Mouse (Mus musculus) intestine, embryonic 14.5 days (tissue): ENCODE results near the gene AW549877. TPM values are rescaled to one million over a fixed set of nuclear protein-coding genes. Genes with fewer than 3 reads are reported as not detected.

Experiments
- ATAC-seq: fragments of 200-750 bp; cut with Nextera tagmentation; replicated peaks from 2 replicates; pipeline ENCODE4 v1.8.0; 2017; ENCODE audit warnings: low read depth, moderate number of reproducible peaks, moderate TSS enrichment, moderate library complexity; ENCODE audit not compliant: low FRiP score, low TSS enrichment
- DNase-seq: peaks from one replicate; pipeline ENCODE4 v3.0.0-alpha.2; 2018; ENCODE audit warnings: low spot score
- H3K27ac ChIP-seq: fragments of 300-500 bp; sonication (generic); 2 replicates; pipeline ENCODE4 v1.5.1; 2014; ENCODE audit warnings: low read depth, mild to moderate bottlenecking, control low read depth
- H3K27me3 ChIP-seq: fragments of 300-500 bp; sonication (generic); replicated peaks from 2 replicates; pipeline ENCODE4 v1.6.1; 2014; ENCODE audit warnings: low read length, control low read depth; ENCODE audit not compliant: control insufficient read depth, insufficient read depth
- H3K36me3 ChIP-seq: fragments of 300-500 bp; sonication (generic); 2 replicates; pipeline ENCODE4 v1.6.1; 2014; ENCODE audit warnings: low read length, control low read depth; ENCODE audit not compliant: control insufficient read depth, insufficient read depth
- H3K4me1 ChIP-seq: fragments of 300-500 bp; sonication (generic); replicated peaks from 2 replicates; pipeline ENCODE4 v1.6.1; 2014; ENCODE audit warnings: low read length, control low read depth, mixed read lengths; ENCODE audit not compliant: control insufficient read depth, insufficient read depth
- H3K4me2 ChIP-seq: fragments of 300-500 bp; sonication (generic); 2 replicates; pipeline ENCODE4 v1.6.1; 2014; ENCODE audit warnings: low read length
- H3K4me3 ChIP-seq: fragments of 300-500 bp; sonication (generic); 2 replicates; pipeline ENCODE4 v1.5.1; 2014; ENCODE audit warnings: low read depth, low read length, control low read depth, mixed read lengths
- H3K9ac ChIP-seq: fragments of 300-500 bp; sonication (generic); 2 replicates; pipeline ENCODE4 v1.6.1; 2014; ENCODE audit warnings: mild to moderate bottlenecking, low read length
- H3K9me3 ChIP-seq: fragments of 300-500 bp; sonication (generic); 2 replicates; pipeline ENCODE4 v1.6.1; 2016; ENCODE audit warnings: low read length, control low read depth; ENCODE audit not compliant: control insufficient read depth
- WGBS: fragments of 180-500 bp; shearing (Covaris S2); extraction: QIAGEN DNeasy Blood & Tissue Kit; methylation state at CpG from one replicate; pipeline ENCODE4 v1.1.7; 2014; 5-methylcytosine and 5-hydroxymethylcytosine counted together
- polyA plus RNA-seq: library from polyadenylated mRNA; unstranded; fragments of >200 nt; fragmentation: Nextera tagmentation; extraction: Ambion mirVana; gene quantifications from 2 replicates; pipeline ENCODE4 v1.2.1, GENCODE M21; 2014

The AW549877 gene
- polyA plus RNA-seq, 1 experiment from 2014 or later, result 48.1 TPM

GRCm38 (mm10) chr15:3996267-3997010 lies 895 bp upstream of the AW549877 start:
- ATAC-seq, result 0 out of 2 replicates have a peak, but pooled peaks have one; percentile 2
- Histone ChIP-seq H3K4me3 (peak overlapping the region; percentile 62), H3K9me3 (no peaks in the 10 kb centered on the region), H3K27me3 (no peaks in the 10 kb centered on the region), H3K27ac (peak overlapping the region; percentile 70), H3K4me2 (peak overlapping the region; percentile 56), H3K36me3 (peaks cover 7% of the 10 kb centered on the region), H3K9ac (peak overlapping the region; percentile 39), H3K4me1 (peaks cover 6% of the 10 kb centered on the region)
- 21% methylated on average over 14 of the region's 14 CpGs for WGBS
- DNase-seq, result no peak

GRCm38 (mm10) chr15:3994852-3995447 lies 594 bp downstream of the AW549877 start:
- DNase-seq, result no peak
- peaks cover 6% of the 10 kb centered on the region for H3K4me1 ChIP-seq
- peak overlapping the region; percentile 90 for H3K27ac ChIP-seq
- peak overlapping the region; percentile 62 for H3K4me3 ChIP-seq
- 24% methylated on average over 14 of the region's 14 CpGs for WGBS
- H3K9me3 ChIP-seq, result no peaks in the 10 kb centered on the region
- no peak for ATAC-seq
- no peaks in the 10 kb centered on the region for H3K27me3 ChIP-seq
- H3K4me2 ChIP-seq, result peak overlapping the region; percentile 60
- peaks cover 22% of the 10 kb centered on the region for H3K36me3 ChIP-seq
- H3K9ac ChIP-seq, result peak overlapping the region; percentile 83

GRCm38 (mm10) chr15:3987981-3988380 lies 7.6 kb downstream of the AW549877 start:
- Histone ChIP-seq H3K4me3 (no peak overlapping the region), H3K4me1 (no peaks in the 10 kb centered on the region), H3K4me2 (no peak overlapping the region), H3K36me3 (peaks cover 83% of the 10 kb centered on the region), H3K27me3 (no peaks in the 10 kb centered on the region), H3K27ac (no peak overlapping the region), H3K9ac (no peak overlapping the region), H3K9me3 (no peaks in the 10 kb centered on the region)
- ATAC-seq (no peak), DNase-seq (no peak)
- whole genome bisulfite sequencing, result 64% methylated on average over 2 of the region's 2 CpGs

- H3K9ac ChIP-seq, result no peak overlapping the region
- no peaks in the 10 kb centered on the region for H3K4me1 ChIP-seq
- no peak overlapping the region for H3K4me3 ChIP-seq
- peaks cover 70% of the 10 kb centered on the region for H3K36me3 ChIP-seq
- no peaks in the 10 kb centered on the region for H3K9me3 ChIP-seq
- no peak overlapping the region for H3K4me2 ChIP-seq
- ATAC-seq (no peak), DNase-seq (no peak)
- no peaks in the 10 kb centered on the region for H3K27me3 ChIP-seq
- 82% methylated on average over 2 of the region's 2 CpGs for WGBS
- H3K27ac ChIP-seq, result no peak overlapping the region
Measured at GRCm38 (mm10) chr15:3984876-3985275, 10.7 kb downstream of the AW549877 start.

GRCm38 (mm10) chr15:3982732-3983131 lies 12.8 kb downstream of the AW549877 start:
- DNase-seq (no peak), ATAC-seq (no peak)
- no peaks in the 10 kb centered on the region for H3K27me3 ChIP-seq
- no peak overlapping the region for H3K4me2 ChIP-seq
- no peak overlapping the region for H3K27ac ChIP-seq
- WGBS, result 89% methylated on average over 5 of the region's 5 CpGs
- H3K36me3 ChIP-seq, result peaks cover 52% of the 10 kb centered on the region
- H3K4me1 ChIP-seq, result no peaks in the 10 kb centered on the region
- no peak overlapping the region for H3K4me3 ChIP-seq
- no peaks in the 10 kb centered on the region for H3K9me3 ChIP-seq
- H3K9ac ChIP-seq, result no peak overlapping the region

- peak overlapping the region; percentile 60; the same call in 1 of the 2 replicates for H3K4me3 ChIP-seq
- peak overlapping the region; percentile 90 for H3K9ac ChIP-seq
- peak overlapping the region; percentile 58 for H3K4me2 ChIP-seq
- H3K27me3 ChIP-seq, result no peaks in the 10 kb centered on the region
- H3K9me3 ChIP-seq, result no peaks in the 10 kb centered on the region
- DNase-seq, result no peak
- peaks cover 27% of the 10 kb centered on the region for H3K36me3 ChIP-seq
- H3K4me1 ChIP-seq, result no peaks in the 10 kb centered on the region
- 73% methylated on average over 3 of the region's 3 CpGs for WGBS
- H3K27ac ChIP-seq, result peak overlapping the region; percentile 97
- ATAC-seq, result peak; percentile 21
Measured at GRCm38 (mm10) chr15:3979871-3980270, 15.7 kb downstream of the AW549877 start.

GRCm38 (mm10) chr15:3979061-3979848 lies 16.3 kb downstream of the AW549877 start, which contains the start of gene Fbxo4:
TSS of gene Fbxo4 (minus strand) at chr15:3979573.
- Histone ChIP-seq H3K27ac (peak within 1 kb of the TSS; percentile 97), H3K4me1 (no peaks in the 10 kb centered on the region), H3K4me2 (peak within 1 kb of the TSS; percentile 58), H3K4me3 (peak within 1 kb of the TSS; percentile 60), H3K27me3 (no peaks in the 10 kb centered on the region), H3K9ac (peak within 1 kb of the TSS; percentile 90), H3K36me3 (peaks cover 21% of the 10 kb centered on the region), H3K9me3 (no peaks in the 10 kb centered on the region)
- ATAC-seq, result peak; percentile 98
- WGBS, result 2% methylated on average over 58 of the region's 61 CpGs
- DNase-seq, result peak; percentile 88

GRCm38 (mm10) chr15:3978279-3978678 lies 17.3 kb downstream of the AW549877 start:
- 91% methylated on average over 2 of the region's 2 CpGs for WGBS
- peaks cover 11% of the 10 kb centered on the region for H3K36me3 ChIP-seq
- peak overlapping the region; percentile 58; the same call in 1 of the 2 replicates for H3K4me2 ChIP-seq
- no peaks in the 10 kb centered on the region for H3K27me3 ChIP-seq
- DNase-seq, result no peak
- no peak for ATAC-seq
- no peaks in the 10 kb centered on the region for H3K4me1 ChIP-seq
- H3K9me3 ChIP-seq, result no peaks in the 10 kb centered on the region
- H3K9ac ChIP-seq, result no peak overlapping the region
- H3K4me3 ChIP-seq, result peak overlapping the region; percentile 60; the same call in 1 of the 2 replicates
- no peak overlapping the region for H3K27ac ChIP-seq
